Mouse (Mus musculus) gastrocnemius, postnatal 25 days (tissue): ENCODE measurements around the gene Unc79. TPM values are rescaled to one million over a fixed set of nuclear protein-coding genes. Genes with fewer than 3 reads are reported as not detected.
A peak's percentile ranks its signal among the peaks of the same experiment; 100 is the strongest.

Experiments used
- DNase-seq: peaks from one replicate; pipeline ENCODE4 v3.0.0; 2022
- total RNA-seq, 2 experiments: library from RNA; stranded (reverse); gene quantifications; 1 replicate in 1 of 2; 2 replicates in 1 of 2; pipeline ENCODE4 v1.2.3; 2021

The Unc79 gene
- total RNA-seq, 2 experiments from 2014 or later, result 0.13 to 0.20 TPM

DNA sequence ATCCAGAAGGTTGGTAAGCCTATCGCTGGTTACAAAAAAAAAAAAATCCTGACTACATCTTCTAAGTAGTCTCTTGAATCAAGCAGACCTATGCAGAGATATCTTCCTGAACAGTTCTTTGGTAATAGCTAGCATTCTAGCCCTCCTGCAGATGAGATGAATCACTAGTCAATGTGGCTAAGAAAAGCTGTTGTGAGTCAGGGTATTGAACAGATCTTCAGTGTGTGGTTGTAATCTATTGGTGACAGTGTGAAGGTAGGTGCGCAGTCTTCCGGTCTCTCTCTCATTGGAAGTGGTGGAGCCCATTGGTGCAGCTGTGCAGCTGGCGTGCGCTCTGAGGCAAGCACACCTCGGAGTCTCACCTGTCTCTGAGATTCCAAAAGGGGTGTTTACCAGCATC is 180.3 kb downstream of the Unc79 start:
- no peak for DNase-seq

DNA sequence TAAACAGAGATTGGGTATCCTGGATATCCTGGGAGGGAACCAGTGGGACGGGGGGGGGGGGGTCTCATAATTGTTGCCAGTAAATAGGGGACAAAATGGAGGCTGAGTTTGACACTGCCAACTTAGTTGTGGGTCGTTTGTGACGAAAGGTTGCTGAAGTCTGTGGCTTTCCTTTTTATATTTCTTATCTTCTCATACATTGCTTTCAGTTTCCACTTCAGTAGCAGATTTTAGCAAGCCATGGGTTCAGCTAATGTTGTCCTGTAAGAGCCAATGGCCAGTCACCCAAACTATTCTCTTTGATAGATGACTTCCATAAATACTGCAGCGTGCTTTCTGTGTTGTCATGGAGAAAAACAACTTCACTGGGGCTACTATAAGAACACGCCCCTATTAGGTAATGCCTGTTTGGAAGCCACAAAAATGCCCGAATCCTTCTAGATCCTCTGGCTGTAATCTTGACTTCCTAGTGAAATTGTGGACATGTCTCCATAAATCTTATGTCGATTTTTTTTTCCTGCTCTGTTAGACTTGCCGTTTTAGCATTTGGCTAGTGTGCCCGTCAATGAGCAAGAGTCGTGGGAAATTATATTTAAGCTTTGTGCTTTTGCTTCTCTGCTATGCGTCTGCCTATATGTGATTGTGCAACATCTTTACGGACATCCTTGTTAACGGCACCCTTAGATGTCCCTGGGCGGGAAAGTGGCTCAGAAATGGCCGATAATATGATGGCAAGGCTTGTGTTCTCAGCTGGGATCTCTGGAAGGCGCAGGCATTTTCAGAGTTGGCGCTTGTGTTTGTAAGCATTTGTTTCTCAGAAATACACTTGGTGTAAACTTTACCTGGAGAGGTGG is 181.0 kb downstream of the Unc79 start:
- DNase-seq, result no peak

DNA sequence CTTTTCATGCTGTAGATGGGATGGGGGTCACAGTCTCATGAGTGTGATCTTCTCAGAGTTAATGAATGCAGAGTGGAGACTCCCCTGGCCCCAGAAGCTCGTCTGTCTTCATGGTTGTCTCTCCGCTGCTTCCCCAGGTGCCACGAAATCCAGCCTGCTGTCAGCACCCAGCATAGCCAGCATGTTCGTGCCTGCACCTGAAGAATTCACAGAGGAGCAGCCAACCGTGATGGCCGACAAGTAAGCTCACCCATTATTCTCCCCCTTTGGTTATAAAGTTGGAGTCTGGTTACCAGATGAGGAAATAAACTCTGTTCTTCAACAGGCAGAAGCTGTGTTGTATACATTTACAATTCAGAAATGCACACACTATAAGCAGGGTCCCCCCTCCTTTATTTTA is 182.8 kb downstream of the Unc79 start:
- no peak for DNase-seq

DNA sequence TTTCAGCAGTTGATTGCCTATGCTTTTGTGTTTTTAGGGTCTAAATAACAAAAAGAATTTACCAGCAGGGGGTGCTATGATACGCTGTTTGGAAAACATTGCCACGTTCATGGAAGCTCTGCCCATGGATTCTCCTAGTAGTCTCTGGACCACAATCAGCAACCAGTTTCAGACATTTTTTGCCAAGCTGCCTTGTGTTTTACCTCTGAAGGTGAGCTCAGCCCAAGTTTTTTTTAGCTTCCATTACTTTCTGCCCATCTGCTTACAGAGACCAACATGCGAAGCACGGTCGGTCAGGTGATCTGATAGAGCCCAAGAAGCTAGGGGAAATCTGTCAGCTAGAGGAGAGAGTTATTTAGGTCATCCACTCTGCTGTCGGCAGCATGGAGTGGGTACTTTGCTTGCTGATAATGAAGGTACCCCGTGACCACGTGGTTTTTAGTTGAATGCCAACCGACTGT is 193.9 kb downstream of the Unc79 start:
- DNase-seq, result no peak

DNA sequence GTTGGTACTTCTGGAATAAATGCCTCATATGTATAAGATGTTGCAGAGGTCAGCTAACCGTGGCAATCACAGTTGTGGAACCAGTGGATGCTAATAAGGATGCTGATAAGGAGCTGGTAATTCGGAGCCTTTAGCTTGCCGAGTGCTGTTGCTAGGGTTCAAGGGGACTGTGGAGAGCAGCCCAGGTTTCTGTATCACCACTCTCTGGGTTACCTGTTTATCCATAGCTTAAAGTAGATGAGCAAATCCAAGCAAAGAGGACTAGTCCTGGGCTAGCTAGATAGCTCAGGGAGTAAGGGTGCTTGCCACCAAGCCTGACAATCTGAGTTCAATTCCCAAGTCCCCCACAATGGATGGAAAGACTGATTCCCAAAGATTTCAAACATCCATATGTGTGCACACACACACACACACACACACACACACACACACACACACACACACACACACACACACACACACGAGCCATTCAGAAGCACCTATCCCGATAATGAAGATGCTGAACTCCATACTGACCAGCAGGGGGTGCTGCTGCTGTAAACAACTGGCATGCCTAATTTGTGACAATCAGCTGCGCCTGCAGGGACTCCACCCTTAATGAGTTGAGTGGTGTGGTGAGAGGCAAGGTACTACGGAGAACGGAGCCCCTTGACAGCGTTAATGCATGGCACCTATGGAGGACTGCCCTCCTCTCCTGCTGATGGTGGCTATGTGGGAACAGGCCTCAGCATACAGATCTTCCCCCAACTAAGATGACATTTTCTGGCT is 195.3 kb downstream of the Unc79 start:
- DNase-seq, result peak; percentile 20

DNA sequence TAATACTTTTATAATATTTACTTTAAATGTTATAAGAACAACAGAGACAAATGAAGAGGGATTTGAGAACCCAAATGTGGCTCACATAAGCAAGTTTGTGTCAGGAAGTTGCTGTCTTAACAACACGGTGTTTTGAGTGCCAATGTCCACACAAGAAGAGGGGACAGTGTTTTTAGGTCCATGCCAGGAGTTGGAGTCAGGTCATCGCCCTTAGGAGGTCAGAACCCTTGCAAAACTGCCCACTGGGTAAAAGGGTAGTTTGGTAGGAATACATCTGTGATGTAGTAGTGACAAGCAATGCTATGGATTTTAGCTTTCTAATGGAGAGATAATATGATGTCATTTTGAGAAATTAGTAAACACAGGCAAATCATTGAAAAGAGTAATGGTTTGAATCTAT is 201.6 kb downstream of the Unc79 start:
- no peak for DNase-seq

DNA sequence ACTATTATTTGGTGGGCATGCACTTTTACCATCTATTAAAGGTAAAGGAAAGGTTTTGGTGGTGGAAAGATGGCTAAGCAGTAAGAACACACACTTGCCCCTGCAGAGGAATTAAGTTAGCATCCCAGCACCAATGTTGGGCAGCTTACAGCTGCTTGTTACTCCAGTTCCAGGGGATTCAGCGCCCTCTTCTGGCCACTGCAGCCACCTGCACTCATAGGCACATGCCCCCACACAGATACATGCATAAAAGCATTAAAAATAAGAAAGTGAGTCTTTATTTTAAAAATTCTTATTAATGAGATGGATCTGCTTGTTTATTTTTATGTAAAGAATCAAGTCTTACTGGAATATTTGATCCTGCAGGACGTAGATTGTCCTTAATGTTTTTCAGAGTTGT is 206.3 kb downstream of the Unc79 start:
- no peak for DNase-seq

DNA sequence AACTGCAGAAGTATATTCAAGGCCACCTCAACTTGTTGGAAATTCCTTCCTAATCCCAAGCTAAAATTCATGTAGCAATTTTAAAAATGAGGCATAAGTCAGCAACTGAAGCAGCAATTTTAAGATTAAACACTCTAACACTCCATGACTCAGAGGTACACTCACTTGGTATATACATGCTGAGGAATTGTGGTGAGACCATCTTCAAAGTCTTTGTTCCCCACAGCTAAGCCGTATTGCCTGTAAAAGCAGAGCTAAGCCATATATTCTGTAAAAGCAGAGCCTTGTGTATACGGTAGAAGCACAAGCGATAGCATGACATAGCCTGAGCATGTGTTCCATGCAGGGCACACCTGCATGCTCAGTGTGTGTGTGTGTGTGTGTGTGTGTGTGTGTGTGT is 206.7 kb downstream of the Unc79 start:
- DNase-seq, result no peak

DNA sequence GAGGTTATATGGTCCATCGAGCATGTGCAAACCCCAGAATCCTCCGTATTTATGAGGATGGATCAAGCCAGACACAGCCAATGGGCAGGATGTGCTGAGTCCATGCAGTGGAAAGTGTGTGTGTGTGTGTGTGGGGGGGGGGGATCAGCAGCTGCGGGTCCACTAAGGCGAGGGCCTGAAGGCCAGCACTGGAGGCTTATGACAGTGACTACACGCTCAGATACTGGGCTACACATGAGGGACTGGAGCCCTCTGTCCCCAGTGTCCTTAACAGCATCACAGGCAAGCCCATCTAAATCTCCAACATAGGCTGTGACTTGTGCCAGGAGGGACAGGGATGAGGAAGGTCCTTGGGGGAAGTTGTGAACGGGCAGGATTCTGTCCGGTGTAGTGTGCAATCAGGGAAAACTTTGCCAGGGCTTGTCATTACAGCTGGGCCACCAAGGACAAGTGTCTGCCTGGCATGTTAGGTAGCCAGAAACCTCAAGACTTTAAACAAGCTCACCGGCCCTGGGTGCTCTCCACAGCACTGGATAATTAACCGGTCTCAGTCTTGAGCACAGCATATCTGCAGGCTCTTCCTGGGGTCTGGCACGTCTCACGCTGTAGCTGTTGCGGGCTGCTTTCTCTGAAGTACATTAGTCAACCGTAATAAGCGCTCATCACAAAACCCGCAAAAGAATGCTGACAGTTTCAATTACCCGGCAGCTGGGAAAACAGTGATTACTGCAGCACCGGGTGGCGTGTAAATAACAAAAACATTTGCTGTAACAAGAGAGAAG is 208.7 kb downstream of the Unc79 start:
- DNase-seq, result no peak

DNA sequence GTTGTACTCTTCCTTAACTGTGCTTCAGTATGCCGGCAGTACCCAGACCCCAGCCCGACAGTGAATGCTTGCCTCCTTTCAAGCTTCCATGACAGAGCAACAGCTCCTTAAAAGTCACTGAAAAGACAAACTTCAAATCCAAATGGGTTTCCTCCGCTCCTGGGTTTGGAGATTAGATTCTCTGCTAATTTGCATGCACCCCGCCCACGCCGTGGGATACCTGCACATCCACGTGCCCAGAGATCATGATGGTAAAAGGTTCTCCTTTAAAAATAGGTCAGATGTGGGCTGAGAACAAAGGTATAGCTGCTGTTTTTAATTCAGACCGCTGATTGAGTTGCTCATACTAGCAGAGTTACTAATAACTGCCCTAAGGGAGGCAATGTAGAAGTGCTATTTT is 210.4 kb downstream of the Unc79 start:
- DNase-seq, result no peak

DNA sequence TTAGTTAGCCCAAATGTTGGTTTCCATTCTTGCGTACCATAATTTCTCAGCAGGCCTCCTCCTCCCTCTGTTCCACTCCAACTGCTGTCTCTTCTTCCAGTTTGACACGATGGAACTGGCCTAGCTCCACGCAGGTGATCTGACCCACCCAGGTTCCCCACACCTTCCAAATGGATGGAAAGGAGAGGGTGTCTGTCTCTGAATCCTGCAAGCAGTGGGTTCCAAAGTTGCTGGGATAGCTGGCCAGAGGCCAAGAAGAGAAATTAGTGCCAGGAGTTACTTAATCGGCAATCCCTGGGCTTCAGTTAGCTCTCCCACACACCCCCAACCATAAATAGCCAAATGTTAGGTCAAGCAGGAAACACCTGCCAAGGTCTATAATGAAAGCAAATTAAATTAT is 212.1 kb downstream of the Unc79 start:
- DNase-seq, result no peak

DNA sequence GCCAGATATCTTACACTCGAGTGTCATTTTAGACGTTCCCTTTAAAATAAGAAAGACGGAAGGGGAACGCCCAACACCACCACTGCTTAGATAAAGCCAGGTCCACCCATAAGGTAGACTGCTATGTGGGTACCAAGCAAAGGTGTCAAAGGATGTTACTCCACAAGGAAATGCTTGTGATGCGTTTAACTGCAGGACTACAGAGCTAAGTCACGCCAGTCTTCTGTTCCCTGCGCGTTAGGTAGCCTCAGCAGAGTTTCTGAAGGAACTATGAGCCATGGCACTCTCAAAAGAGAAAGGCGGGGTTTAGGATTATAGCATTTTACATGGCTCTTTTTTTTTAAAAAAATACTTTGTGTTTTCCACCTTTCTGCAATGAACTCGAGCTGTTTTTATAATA is 214.9 kb downstream of the Unc79 start:
- DNase-seq, result no peak

DNA sequence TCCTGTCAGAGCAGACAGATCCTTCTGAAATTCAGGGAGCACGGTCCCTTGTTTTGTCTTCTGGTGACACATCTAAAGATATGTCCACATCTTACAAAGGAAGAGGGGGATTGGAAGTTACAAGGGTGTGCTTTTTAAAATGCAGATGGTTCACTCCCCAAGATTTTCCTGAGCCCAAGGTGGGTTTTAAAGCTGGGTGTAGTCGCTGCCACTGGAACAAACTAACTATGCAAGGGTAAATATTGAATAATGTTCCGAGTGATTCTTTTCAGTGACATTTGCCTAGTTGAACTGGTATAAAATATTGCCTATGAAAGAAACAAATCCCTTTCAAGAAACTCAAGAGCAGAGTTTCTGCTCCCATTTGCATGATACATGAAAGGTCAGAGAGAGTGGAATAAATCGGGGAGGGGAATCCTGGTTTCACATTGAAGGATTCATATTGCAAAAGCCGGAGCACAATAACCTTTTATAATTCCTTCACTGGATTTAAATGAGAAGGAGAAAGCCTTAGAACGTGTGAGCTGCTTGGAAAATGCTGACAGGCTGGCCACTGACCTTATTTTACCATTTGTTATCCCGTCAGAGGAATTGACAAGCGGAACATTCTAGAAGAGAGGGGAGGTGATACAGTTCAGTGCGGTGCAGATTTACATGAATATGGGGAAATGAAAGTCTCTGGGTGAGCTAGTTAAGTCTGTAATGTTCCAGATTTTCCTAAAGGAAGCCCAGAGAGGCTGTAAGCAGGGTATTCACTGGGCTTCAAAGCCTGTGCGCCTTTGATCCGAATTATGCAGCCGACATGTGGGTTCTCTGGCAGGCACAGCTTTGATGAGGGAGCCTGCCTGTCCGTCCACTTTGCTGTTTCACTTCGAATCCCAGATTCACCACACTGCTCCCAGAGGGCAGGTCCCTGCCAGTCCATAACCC is 215.7 kb downstream of the Unc79 start:
- DNase-seq, result no peak

DNA sequence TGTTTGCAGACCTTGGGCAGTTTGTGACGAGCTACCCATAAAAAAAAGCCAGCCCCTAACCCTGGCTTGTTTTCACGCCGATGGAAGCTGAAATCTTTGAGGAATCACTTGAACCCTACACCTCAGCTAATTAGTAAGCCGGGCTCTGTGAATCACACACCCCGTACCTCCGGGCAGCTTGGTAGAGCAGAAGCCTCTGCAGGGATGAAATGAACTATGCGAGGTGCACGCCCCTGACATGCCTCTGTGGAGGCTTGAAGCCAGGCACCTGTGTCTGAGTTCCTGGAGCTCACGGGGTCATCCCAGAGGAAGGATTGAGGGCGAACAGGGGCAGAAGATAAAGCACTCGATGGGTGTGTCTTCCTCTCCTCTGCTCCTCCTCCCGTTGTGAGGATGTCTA is 220.2 kb downstream of the Unc79 start:
- DNase-seq, result no peak

DNA sequence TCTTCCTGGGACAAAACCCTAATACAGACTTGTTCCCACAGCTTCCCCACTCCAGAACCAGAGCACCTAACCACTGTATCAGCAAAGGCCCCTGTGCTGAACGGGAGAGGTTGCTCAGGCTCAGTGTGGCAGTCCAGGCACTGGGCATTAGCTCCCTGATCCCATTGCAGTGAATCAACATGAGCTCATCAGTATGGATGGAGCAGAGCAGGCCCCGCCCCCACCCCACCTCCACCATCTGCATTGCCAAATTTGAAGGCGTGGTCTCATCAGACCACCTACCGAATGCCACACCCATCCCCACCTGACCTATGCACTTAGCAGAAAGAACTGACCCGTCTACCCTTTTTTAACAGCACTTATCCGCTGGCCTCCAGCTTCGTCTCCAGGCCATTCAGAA is 234.4 kb downstream of the Unc79 start:
- no peak for DNase-seq

DNA sequence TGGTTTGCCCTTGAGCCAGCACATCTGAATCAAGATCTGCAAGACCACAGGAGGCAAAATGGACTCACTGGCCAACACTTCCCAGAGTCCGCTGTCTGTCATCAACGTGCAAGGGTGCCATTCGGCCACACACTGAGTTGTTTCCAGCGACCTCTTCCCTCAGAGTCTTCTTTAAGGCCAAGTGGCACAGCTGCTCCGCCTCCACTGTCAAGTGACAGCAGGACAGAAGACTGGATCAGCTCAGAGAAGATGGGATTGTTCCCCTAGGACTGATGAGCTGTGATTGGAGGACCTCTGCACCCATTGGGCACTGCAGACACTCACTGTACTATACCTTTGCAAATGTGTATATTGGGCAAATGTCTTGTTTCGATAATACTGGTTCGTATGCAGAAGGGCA is 238.4 kb downstream of the Unc79 start:
- DNase-seq, result no peak

DNA sequence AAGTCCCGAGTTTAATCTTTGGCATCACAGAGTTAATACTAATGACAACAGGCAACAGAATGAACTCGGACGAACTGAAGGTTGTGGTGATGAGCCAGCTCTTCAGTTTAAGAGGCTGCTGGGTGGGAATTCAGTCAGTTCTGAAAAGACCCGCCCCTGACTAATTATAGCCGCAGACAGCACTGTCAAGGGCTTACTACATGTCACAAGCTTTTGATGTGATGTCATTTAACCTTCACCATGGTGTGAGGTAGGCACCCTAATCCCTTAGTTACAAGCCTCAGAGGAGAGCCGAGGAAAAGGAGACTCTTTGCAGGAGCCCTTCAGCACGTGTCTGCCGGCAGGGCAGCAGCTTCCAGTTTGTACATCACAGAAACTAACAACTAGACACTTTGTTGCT is 239.6 kb downstream of the Unc79 start:
- no peak for DNase-seq

DNA sequence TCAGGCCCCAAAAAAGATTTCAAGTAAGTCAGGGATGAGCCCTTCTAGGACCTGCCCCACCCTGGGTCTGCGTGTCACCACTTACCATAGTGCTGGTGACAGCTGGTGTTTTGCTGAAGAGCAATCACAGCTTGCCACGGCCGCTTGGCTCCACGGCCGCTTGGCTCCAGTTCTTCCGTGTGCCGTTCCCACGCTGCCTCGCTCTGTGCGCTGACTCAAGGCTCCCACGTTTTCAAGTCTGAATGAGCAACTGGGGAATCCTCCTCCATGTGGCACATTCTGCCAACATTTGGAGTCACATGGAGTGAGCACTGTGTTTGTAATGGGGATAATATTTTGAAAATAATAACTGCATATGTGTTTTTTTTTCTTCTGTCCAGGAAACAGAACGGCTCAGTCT is 241.1 kb downstream of the Unc79 start:
- DNase-seq, result no peak

DNA sequence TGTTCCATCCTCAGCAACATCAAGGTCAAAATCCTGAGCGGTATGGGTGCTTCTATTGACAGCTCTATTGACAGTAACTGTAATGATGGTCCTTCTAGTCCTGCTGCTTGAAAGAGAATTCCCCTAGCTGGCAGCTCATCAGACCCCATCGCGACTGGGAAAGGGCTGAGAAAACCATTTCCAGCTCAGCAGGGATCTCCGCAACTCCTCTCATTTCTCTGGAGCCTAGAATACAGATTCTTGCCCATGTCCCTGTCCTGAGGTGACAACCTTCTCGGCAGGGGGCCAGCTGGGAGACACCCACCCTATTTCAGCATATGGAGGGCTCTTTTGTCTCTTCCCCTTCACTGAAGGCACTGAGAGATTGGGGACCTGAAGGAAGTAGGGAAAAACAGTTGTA is 244.3 kb downstream of the Unc79 start:
- DNase-seq, result no peak

DNA sequence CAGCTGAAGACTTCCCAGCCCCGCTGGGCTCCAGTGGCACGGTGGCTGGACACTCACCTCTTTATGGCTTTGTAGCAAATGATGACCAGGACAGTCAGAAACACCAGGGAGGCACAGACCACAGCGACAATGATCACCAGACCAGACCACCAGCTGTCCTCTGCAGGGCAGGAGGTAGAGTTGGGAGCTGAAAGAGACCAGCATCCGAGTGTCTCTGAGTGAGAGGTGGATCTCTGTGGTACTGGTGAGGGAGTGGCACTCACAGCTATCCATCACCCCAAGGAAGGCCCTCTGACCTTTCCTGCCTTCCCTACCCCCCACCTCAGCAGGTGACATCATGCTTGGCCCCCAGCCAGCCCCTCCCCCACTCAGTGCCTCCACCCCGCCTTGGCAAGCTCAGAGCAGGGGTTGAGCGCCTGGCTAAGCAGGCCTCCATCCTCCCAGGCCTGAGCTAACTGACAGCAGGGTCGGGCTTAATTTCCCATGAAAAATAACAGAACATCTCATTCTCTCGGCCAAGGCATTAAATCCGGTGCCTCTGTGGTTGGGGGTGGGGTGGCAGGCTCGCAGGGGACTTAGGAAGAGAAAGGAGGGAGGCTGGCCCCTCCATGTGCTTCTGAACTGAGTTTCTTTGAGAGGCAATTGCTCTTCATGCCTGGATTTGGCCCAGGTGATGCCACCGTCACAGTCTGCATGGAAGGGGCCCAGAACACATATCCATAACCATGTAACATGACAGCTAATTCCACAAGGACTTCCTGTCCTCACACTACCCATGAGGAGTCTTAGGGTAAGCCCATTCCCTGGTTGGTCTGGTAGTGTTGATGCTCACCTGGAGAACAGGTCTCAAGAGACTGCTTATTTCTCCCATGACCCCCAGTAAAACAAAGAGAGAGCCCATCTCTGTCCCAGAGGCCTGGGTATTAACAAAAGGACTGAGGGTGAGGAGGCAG is 254.2 kb downstream of the Unc79 start:
- peak; percentile 45 for DNase-seq
